Mouse (Mus musculus) erythroblast, embryonic 14.5 days (primary cell): ENCODE data around the gene Ppil2.

ENCODE experiments used
- GATA1 ChIP-seq: IDR thresholded peaks from 2 replicates; pipeline ENCODE4 v1.6.1; 2012; ENCODE audit warnings: low read length, inconsistent platforms, mixed read lengths
- TAL1 ChIP-seq: IDR thresholded peaks from 3 replicates; pipeline ENCODE4 v1.6.1; 2012; ENCODE audit warnings: low read length, inconsistent platforms, mixed read lengths

DNA sequence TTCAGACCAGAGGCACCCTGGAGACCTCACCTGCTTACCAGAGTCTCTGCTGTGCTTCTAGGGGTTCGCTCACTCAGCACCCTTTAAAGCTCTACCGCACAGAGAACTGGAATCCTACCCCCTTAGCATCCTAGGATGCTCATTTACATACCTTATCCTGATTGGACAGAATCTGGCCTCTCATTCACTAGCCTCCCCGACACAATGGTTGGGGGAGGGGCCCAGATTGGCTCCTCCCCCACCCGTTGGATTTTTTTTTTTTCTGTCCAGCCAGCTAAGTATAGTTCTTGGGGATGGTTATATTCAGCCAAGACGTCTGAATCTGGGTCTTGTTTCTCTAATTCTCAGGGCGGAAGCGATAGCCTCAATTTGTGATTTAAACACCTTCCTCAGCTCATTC is 33.3 kb upstream of the Ppil2 start, which contains the start of gene Ydjc:
- TF ChIP-seq GATA1 = no peak
- no peak for TF ChIP-seq TAL1
